ENCODE assay signal across 8 mouse cellular contexts in the genomic region with DNA sequence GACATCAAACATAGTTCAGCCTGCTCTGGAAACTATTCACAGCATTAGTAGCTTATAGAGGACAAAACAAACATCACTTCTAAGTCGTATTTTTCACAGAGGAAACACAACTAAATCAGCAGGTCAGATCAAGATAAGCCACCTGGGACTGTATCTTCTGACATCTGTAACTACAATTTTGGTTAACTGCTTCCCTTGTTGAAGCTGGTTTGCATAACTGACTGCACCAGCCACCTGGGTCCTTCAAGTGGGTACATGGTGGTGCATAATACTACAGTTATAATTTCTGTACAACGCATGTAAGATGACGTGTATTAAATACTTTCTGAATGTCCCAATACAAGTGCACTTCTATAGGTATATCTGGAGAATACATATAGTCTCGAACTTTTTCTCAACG. TPM values are rescaled to one million over a fixed set of nuclear protein-coding genes. Genes with fewer than 3 reads are reported as not detected.
DNase-seq lines count a peak whose midpoint lies in the region; ATAC-seq and TF ChIP-seq lines count a peak whose summit lies in the region.

No protein-coding gene starts in this region.

- ATAC-seq in embryonic facial prominence, embryonic 14.5 days (ENCODE audit: low read depth) = no peak
- no peak for ATAC-seq in limb, embryonic 12.5 days (ENCODE audit: insufficient number of reproducible peaks, insufficient read depth, low FRiP score, low TSS enrichment, low read depth)
- ATAC-seq in stomach, embryonic 15.5 days (ENCODE audit: insufficient read depth, low FRiP score, low read depth) = no peak
- no peak for ATAC-seq in frontal cortex, adult (ENCODE audit: low TSS enrichment)

- peak overlapping the region; percentile 74 for H3K9ac ChIP-seq in embryonic facial prominence, embryonic 14.5 days (ENCODE audit: low read depth, low read length)
- peak overlapping the region; percentile 65; the same call in 1 of the 2 replicates for H3K9ac ChIP-seq in limb, embryonic 12.5 days (replicated peaks)
- peak overlapping the region; percentile 38; the same call in 1 of the 2 replicates for H3K9ac ChIP-seq in stomach, embryonic 15.5 days

- H3K4me2 ChIP-seq in embryonic facial prominence, embryonic 14.5 days (ENCODE audit: low read depth, low read length) = peak overlapping the region; percentile 81
- H3K4me2 ChIP-seq in limb, embryonic 12.5 days = peak overlapping the region; percentile 79
- H3K4me2 ChIP-seq in stomach, embryonic 15.5 days = peak overlapping the region; percentile 68

- no peaks in the 10 kb centered on the region for H3K27me3 ChIP-seq in embryonic facial prominence, embryonic 14.5 days (replicated peaks; ENCODE audit: control insufficient read depth, insufficient read depth, low read length)
- H3K27me3 ChIP-seq in limb, embryonic 12.5 days = no peaks in the 10 kb centered on the region
- H3K27me3 ChIP-seq in stomach, embryonic 15.5 days (replicated peaks) = no peaks in the 10 kb centered on the region

- peaks cover 27% of the 10 kb centered on the region for H3K36me3 ChIP-seq in embryonic facial prominence, embryonic 14.5 days (ENCODE audit: control insufficient read depth, insufficient read depth, low read length)
- H3K36me3 ChIP-seq in limb, embryonic 12.5 days = peaks cover 28% of the 10 kb centered on the region
- H3K36me3 ChIP-seq in stomach, embryonic 15.5 days = peaks cover 18% of the 10 kb centered on the region; the same call in 1 of the 2 replicates

- H3K4me1 ChIP-seq in embryonic facial prominence, embryonic 14.5 days (ENCODE audit: control insufficient read depth, insufficient read depth, low read length) = peaks cover 27% of the 10 kb centered on the region
- peaks cover 31% of the 10 kb centered on the region for H3K4me1 ChIP-seq in limb, embryonic 12.5 days (replicated peaks)
- peaks cover 22% of the 10 kb centered on the region for H3K4me1 ChIP-seq in stomach, embryonic 15.5 days

- no peak for DNase-seq in layer of hippocampus, adult 2 months (ENCODE audit: low spot score in 2 of 2)
- DNase-seq in layer of hippocampus, adult 18-20 months (ENCODE audit: low spot score in 2 of 2) = no peak
- DNase-seq in embryonic facial prominence, embryonic 14.5 days (ENCODE audit: low spot score) = no peak
- no peak for DNase-seq in ovary, postnatal 10 days (ENCODE audit: low spot score)
- DNase-seq in spleen, postnatal 4 days (ENCODE audit: low spot score in 2 of 2) = no peak

- no peak for TF ChIP-seq CTCF in layer of hippocampus, adult 2 months (conservative IDR thresholded peaks at IDR 0.05)

- H3K9me3 ChIP-seq in embryonic facial prominence, embryonic 14.5 days (ENCODE audit: control insufficient read depth, low read length) = no peaks in the 10 kb centered on the region
- no peaks in the 10 kb centered on the region for H3K9me3 ChIP-seq in limb, embryonic 12.5 days
- H3K9me3 ChIP-seq in stomach, embryonic 15.5 days = no peaks in the 10 kb centered on the region

- H3K27ac ChIP-seq in layer of hippocampus, adult 2 months = no peak overlapping the region
- no peak overlapping the region for H3K27ac ChIP-seq in embryonic facial prominence, embryonic 14.5 days (replicated peaks; ENCODE audit: low read depth, low read length)
- H3K27ac ChIP-seq in limb, embryonic 12.5 days = no peak overlapping the region
- H3K27ac ChIP-seq in stomach, embryonic 15.5 days = no peak overlapping the region

- 36% methylated on average over 5 of the region's 5 CpGs for WGBS in embryonic facial prominence, embryonic 14.5 days
- 53% methylated on average over 5 of the region's 5 CpGs for WGBS in limb, embryonic 12.5 days
- 30% methylated on average over 5 of the region's 5 CpGs for WGBS in stomach, embryonic 15.5 days

- peak overlapping the region; percentile 64 for H3K4me3 ChIP-seq in layer of hippocampus, adult 2 months
- H3K4me3 ChIP-seq in embryonic facial prominence, embryonic 14.5 days (ENCODE audit: low read depth, low read length) = peak overlapping the region; percentile 72
- H3K4me3 ChIP-seq in limb, embryonic 12.5 days (replicated peaks) = peak overlapping the region; percentile 70
- peak overlapping the region; percentile 78 for H3K4me3 ChIP-seq in stomach, embryonic 15.5 days (replicated peaks)

RNA-seq across cellular contexts. Expression of a gene that starts 2.2 kb away (rescaled TPM):
- 10 to 100 TPM; 11.2 to 11.6 TPM for total RNA-seq in layer of hippocampus, adult 2 months (2021)
- total RNA-seq in layer of hippocampus, adult 18-20 months (2021) = 10 to 100 TPM; 11.3 to 12.0 TPM
- 4.6 and 5.5 TPM in 2 replicates for polyA plus RNA-seq in embryonic facial prominence, embryonic 14.5 days (2014; fragmentation: Nextera tagmentation; extraction: Ambion mirVana)
- 6.2 and 7.9 TPM in 2 replicates for polyA plus RNA-seq in limb, embryonic 12.5 days (2016; fragmentation: Nextera tagmentation; extraction: Ambion mirVana)
- polyA plus RNA-seq in stomach, embryonic 15.5 days (2015; fragmentation: Nextera tagmentation; extraction: Ambion mirVana) = 4.6 and 4.8 TPM in 2 replicates

RNA-seq across cellular contexts. Expression of a gene that starts 2.2 kb away (rescaled TPM):
- total RNA-seq in layer of hippocampus, adult 2 months (2021) = 10 to 100 TPM; 27.8 to 28.2 TPM
- 10 to 100 TPM; 26.4 to 27.1 TPM for total RNA-seq in layer of hippocampus, adult 18-20 months (2021)
- polyA plus RNA-seq in embryonic facial prominence, embryonic 14.5 days (2014; fragmentation: Nextera tagmentation; extraction: Ambion mirVana) = 19.5 and 22.2 TPM in 2 replicates
- polyA plus RNA-seq in limb, embryonic 12.5 days (2016; fragmentation: Nextera tagmentation; extraction: Ambion mirVana) = 21.4 and 22.0 TPM in 2 replicates
- polyA plus RNA-seq in stomach, embryonic 15.5 days (2015; fragmentation: Nextera tagmentation; extraction: Ambion mirVana) = 16.6 and 18.6 TPM in 2 replicates

RNA-seq across cellular contexts. Expression of a gene that starts 31.0 kb away (rescaled TPM):
- 1 to 10 TPM; 1.5 to 2.2 TPM for total RNA-seq in layer of hippocampus, adult 2 months (2021)
- total RNA-seq in layer of hippocampus, adult 18-20 months (2021) = 1 to 10 TPM; 2.0 to 3.3 TPM
- polyA plus RNA-seq in embryonic facial prominence, embryonic 14.5 days (2014; fragmentation: Nextera tagmentation; extraction: Ambion mirVana) = 0.15 and 0.38 TPM in 2 replicates
- 0.53 and 0.54 TPM in 2 replicates for polyA plus RNA-seq in limb, embryonic 12.5 days (2016; fragmentation: Nextera tagmentation; extraction: Ambion mirVana)
- polyA plus RNA-seq in stomach, embryonic 15.5 days (2015; fragmentation: Nextera tagmentation; extraction: Ambion mirVana) = 0.52 and 0.94 TPM in 2 replicates
